In genomic region chr6:148459636-148460035, GRCm38 (mm10) we compare ENCODE assay signal across 28 mouse cellular contexts. TPM values are rescaled to one million over a fixed set of nuclear protein-coding genes. Genes with fewer than 3 reads are reported as not detected.
"Had no signal": no experiment of that assay in that cellular context is flagged by ENCODE, and none has a peak within 500 bp of the region (broad histone marks: within the 10 kb centered on the region; RNA-seq: fewer than 3 reads in every experiment).

No protein-coding gene starts in this region.

- H3K27ac ChIP-seq: embryonic facial prominence, embryonic 10.5 days; embryonic facial prominence, embryonic 12.5 days; embryonic facial prominence, embryonic 13.5 days; embryonic facial prominence, embryonic 15.5 days; forebrain, embryonic 10.5 days; forebrain, embryonic 12.5 days; forebrain, embryonic 13.5 days; forebrain, embryonic 15.5 days; gastrocnemius, adult 2 months; heart, adult 2 months had no signal

- H3K36me3 ChIP-seq: embryonic facial prominence, embryonic 10.5 days; embryonic facial prominence, embryonic 12.5 days; embryonic facial prominence, embryonic 13.5 days; embryonic facial prominence, embryonic 15.5 days; forebrain, embryonic 10.5 days; forebrain, embryonic 12.5 days; forebrain, embryonic 15.5 days had no signal

- H3K9me3 ChIP-seq: embryonic facial prominence, embryonic 15.5 days had no signal

- DNase-seq: cerebellum, adult 8-10 months; cerebellum, adult 9-10 months; cerebellum, adult 9-11 months; cerebellum, postnatal 10 days; cerebellum, postnatal 14 days; cerebellum, postnatal 25 days; cerebellum, postnatal 36 days; embryo, embryonic 11 days; forebrain, postnatal 0 days; gastrocnemius, adult 2 months; gastrocnemius, postnatal 10 days; gastrocnemius, postnatal 14 days; gastrocnemius, postnatal 25 days; gastrocnemius, postnatal 36 days; heart, adult 11 months; heart, adult 18-20 months; heart, adult 2 months had no signal

- H3K4me3 ChIP-seq: embryonic facial prominence, embryonic 10.5 days; embryonic facial prominence, embryonic 12.5 days; embryonic facial prominence, embryonic 13.5 days; embryonic facial prominence, embryonic 15.5 days; erythroblast, embryonic 14.5 days; forebrain, embryonic 10.5 days; forebrain, embryonic 12.5 days; forebrain, embryonic 13.5 days; forebrain, embryonic 15.5 days; gastrocnemius, adult 2 months; heart, adult 2 months had no signal

- H3K4me2 ChIP-seq: embryonic facial prominence, embryonic 12.5 days; embryonic facial prominence, embryonic 13.5 days; embryonic facial prominence, embryonic 15.5 days; forebrain, embryonic 12.5 days; forebrain, embryonic 13.5 days; forebrain, embryonic 15.5 days had no signal

- ATAC-seq: forebrain, embryonic 13.5 days; forebrain, embryonic 14.5 days; forebrain, embryonic 15.5 days; forebrain, embryonic 16.5 days; forebrain, postnatal 0 days had no signal

- H3K4me1 ChIP-seq: embryonic facial prominence, embryonic 15.5 days; forebrain, embryonic 10.5 days; forebrain, embryonic 12.5 days; forebrain, embryonic 13.5 days; forebrain, embryonic 15.5 days had no signal

- H3K27me3 ChIP-seq: embryonic facial prominence, embryonic 12.5 days; embryonic facial prominence, embryonic 15.5 days; forebrain, embryonic 12.5 days; forebrain, embryonic 13.5 days; forebrain, embryonic 15.5 days had no signal

- H3K9ac ChIP-seq: embryonic facial prominence, embryonic 12.5 days; embryonic facial prominence, embryonic 13.5 days; embryonic facial prominence, embryonic 15.5 days; forebrain, embryonic 12.5 days; forebrain, embryonic 13.5 days; forebrain, embryonic 15.5 days; forebrain, postnatal 0 days had no signal

RNA-seq across cellular contexts. Expression of gene Tmtc1, which starts 15.4 kb away (rescaled TPM):
- polyA plus RNA-seq: erythroblast, embryonic 14.5 days had no signal
